Mouse (Mus musculus): ENCODE results near the gene Olfr103. TPM values are rescaled to one million over a fixed set of nuclear protein-coding genes. Genes with fewer than 3 reads are reported as not detected.

Gene Olfr103
- polyA plus RNA-seq (2012; ENCODE audit: insufficient read depth, low replicate concordance) = not detected in 2 replicates

DNA sequence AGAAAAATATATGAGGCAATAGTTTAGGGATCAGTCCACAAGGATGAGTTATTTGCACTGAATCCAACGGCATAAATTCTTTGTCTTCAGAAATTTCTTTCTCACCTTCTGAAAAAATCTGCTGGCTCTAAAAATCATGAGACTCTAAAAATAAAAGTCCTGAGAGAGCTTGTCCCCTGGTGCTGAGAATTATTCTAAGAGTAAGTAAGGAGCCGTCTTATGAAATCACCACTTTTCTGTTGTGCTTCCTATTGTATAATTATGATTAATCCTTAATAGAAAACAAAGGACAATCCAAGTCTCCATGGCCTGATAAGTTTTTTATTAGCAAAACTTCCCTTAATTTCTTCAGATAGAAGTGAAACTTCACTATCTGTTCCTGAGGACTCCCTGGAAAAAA is at the start of gene Olfr103:
Gene Olfr103, minus strand, starts transcription at position 101 of the 400 bp plus-strand sequence.
- TF ChIP-seq FLI1 (IDR thresholded peaks at IDR 0.05; ENCODE audit: low read length) (no peak), GATA1 (IDR thresholded peaks at IDR 0.05; ENCODE audit: borderline replicate concordance, low read length) (no peak)
- no peaks in the 10 kb centered on the region for H3K27me3 ChIP-seq (replicated peaks)
- no peaks in the 10 kb centered on the region for H3K4me1 ChIP-seq
- H3K9me3 ChIP-seq = 0 out of 2 replicates have a peak, but pooled peaks cover 3% of the 10 kb centered on the region
- no peak within 1 kb of the TSS for H3K4me3 ChIP-seq (replicated peaks)
- H3K36me3 ChIP-seq (replicated peaks; ENCODE audit: low read length) = no peaks in the 10 kb centered on the region

DNA sequence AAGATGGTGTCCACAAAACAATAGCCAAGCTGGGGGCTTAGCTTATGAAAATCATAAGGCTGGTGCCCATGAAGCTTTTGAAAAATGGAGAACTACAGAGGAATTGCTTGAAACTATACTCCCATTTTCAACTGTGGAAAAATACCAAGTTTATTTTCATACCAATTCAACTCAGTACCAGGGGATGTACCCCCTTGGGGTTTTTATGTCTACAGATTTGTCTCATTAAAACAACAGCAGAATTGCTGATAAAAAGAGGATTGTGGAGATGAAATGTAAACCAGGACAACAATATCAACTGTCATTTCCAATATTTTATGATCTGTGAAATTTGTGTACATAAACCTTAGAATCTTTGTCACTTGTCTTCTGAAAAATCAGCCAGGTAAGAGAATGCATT is 39.2 kb upstream of the Olfr103 start, which contains the start of gene Olfr105-ps:
Gene Olfr105-ps, plus strand, starts transcription at position 301 of the 400 bp plus-strand sequence.
- Histone ChIP-seq H3K9me3 (no peaks in the 10 kb centered on the region), H3K4me1 (no peaks in the 10 kb centered on the region), H3K27me3 (replicated peaks) (no peaks in the 10 kb centered on the region), H3K36me3 (replicated peaks; ENCODE audit: low read length) (no peaks in the 10 kb centered on the region), H3K4me3 (replicated peaks) (no peak within 1 kb of the TSS)
- TF ChIP-seq GATA1 (IDR thresholded peaks at IDR 0.05; ENCODE audit: borderline replicate concordance, low read length) (no peak), FLI1 (IDR thresholded peaks at IDR 0.05; ENCODE audit: low read length) (no peak)

DNA sequence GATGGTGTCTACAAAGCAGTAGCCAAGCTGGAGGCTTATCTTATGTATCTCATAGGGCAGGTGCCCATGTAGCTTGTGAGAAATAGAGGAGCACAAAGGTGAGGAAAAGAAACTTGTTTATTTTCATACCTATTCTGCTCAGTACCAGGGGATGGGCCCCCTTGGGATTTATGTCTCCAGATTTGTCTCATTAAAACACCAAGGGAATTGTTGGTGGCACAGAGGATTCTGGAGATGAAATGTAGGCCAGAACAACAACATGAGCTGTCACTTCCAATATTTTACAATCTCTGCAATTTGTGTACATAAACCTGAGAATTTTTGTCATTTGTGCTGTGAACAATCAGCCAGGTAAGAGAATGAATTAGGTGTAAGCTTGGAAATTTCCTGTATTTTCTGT is 19.8 kb upstream of the Olfr103 start, which contains the start of gene Olfr104-ps:
Gene Olfr104-ps, plus strand, starts transcription at position 301 of the 400 bp plus-strand sequence.
- Histone ChIP-seq H3K4me1 (no peaks in the 10 kb centered on the region), H3K9me3 (0 out of 2 replicates have a peak, but pooled peaks cover 4% of the 10 kb centered on the region), H3K36me3 (replicated peaks; ENCODE audit: low read length) (no peaks in the 10 kb centered on the region), H3K27me3 (replicated peaks) (no peaks in the 10 kb centered on the region), H3K4me3 (replicated peaks) (no peak within 1 kb of the TSS)
- TF ChIP-seq GATA1 (IDR thresholded peaks at IDR 0.05; ENCODE audit: borderline replicate concordance, low read length) = no peak
- no peak for TF ChIP-seq FLI1 (IDR thresholded peaks at IDR 0.05; ENCODE audit: low read length)

DNA sequence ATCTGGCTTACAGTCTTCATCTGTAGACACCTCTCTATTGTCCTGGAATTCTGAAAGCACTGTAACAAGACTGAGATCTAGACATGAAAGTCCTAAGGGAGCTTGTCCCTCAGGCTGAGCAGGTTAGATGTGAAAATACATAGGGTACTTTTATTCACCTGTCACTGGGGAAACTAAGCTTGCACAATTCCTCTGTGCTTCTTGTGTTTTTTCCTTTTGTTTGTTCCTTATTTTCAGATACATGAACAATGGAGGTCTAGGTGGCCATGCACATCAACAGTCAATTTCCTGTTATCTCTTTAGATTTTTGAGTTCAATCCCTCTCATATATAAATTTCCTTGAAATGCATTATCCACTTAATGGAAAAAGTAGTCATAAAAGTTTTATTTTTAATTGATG is 22.5 kb downstream of the Olfr103 start, which contains the start of gene Olfr102:
Gene Olfr102, minus strand, starts transcription at position 101 of the 400 bp plus-strand sequence.
- Histone ChIP-seq H3K9me3 (peaks cover 9% of the 10 kb centered on the region), H3K4me1 (no peaks in the 10 kb centered on the region), H3K27me3 (replicated peaks) (no peaks in the 10 kb centered on the region), H3K36me3 (replicated peaks; ENCODE audit: low read length) (no peaks in the 10 kb centered on the region), H3K4me3 (replicated peaks) (no peak within 1 kb of the TSS)
- TF ChIP-seq GATA1 (IDR thresholded peaks at IDR 0.05; ENCODE audit: borderline replicate concordance, low read length) (no peak), FLI1 (IDR thresholded peaks at IDR 0.05; ENCODE audit: low read length) (no peak)

DNA sequence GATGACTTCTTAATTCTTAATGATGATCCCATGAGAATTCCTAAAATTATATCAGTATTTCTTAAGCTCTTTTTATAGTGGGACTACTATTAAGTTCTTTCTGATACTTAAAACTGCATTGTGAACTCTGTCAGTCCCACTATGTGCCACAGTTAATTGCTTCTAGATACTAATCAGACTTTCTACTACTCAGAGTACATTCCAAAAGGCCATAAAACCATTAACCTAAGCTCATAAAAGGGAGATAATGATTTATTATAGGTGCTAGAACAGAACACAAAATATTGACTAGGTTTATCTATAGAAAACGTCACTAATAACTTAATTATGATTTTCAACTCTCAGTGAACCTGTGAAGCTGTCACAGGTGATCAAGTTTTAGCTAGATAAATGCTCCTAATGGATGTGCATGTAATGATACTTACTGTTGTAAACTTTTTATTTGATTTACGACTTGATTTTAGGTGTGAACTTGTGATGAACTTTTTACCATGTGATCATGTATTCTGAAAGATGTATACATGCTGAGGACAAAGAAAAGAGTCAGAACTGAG is 29.3 kb downstream of the Olfr103 start:
- H3K9me3 ChIP-seq = no peaks in the 10 kb centered on the region
- no peaks in the 10 kb centered on the region for H3K4me1 ChIP-seq
- no peaks in the 10 kb centered on the region for H3K27me3 ChIP-seq (replicated peaks)
- TF ChIP-seq GATA1 (IDR thresholded peaks at IDR 0.05; ENCODE audit: borderline replicate concordance, low read length) (no peak), FLI1 (IDR thresholded peaks at IDR 0.05; ENCODE audit: low read length) (no peak)
- no peaks in the 10 kb centered on the region for H3K36me3 ChIP-seq (replicated peaks; ENCODE audit: low read length)
- no peak overlapping the region for H3K4me3 ChIP-seq (replicated peaks)

DNA sequence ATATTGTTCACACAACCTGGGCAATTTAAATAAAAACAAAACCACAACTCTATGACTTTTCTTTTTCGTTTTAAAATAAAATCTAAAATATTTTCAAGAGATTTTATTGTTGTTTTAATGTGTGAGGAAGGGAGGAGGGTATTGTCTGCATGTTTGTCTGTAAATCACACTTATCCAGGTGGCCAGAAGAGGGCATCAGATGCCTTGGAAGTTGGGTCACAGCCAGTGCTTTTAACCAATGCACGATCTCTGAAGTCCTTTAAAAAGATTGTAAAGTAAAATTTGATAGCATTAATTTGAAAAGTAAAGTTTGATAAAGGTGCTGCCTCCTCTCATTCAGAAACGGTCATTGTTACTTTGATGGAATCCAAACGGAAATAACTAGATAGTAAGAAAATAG is 31.0 kb downstream of the Olfr103 start:
- TF ChIP-seq GATA1 (IDR thresholded peaks at IDR 0.05; ENCODE audit: borderline replicate concordance, low read length) (no peak), FLI1 (IDR thresholded peaks at IDR 0.05; ENCODE audit: low read length) (no peak)
- no peaks in the 10 kb centered on the region for H3K36me3 ChIP-seq (replicated peaks; ENCODE audit: low read length)
- H3K9me3 ChIP-seq = no peaks in the 10 kb centered on the region
- H3K4me1 ChIP-seq = no peaks in the 10 kb centered on the region
- no peaks in the 10 kb centered on the region for H3K27me3 ChIP-seq (replicated peaks)
- no peak overlapping the region for H3K4me3 ChIP-seq (replicated peaks)

DNA sequence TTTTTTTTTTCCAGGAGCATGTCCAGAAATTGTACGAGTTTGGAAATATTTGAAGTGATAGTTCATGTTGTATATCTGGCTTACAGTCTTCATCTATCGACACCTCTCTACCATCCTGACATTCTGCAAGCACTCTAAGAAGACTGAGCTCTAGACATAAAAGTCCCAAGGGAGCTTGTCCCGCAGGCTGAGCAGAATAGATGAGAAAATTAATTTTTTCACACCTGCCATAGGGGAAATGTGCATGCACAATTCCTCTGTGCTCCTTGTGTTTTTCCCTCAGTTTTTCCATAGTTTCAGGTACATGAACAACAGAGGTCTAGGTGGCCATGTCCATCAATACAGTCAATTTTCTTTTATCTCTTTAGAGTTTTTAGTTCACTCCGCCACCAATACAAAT is 35.3 kb downstream of the Olfr103 start, which contains the start of gene Olfr101:
Gene Olfr101, minus strand, starts transcription at position 101 of the 400 bp plus-strand sequence.
- TF ChIP-seq FLI1 (IDR thresholded peaks at IDR 0.05; ENCODE audit: low read length) = no peak
- no peak for TF ChIP-seq GATA1 (IDR thresholded peaks at IDR 0.05; ENCODE audit: borderline replicate concordance, low read length)
- Histone ChIP-seq H3K27me3 (replicated peaks) (no peaks in the 10 kb centered on the region), H3K36me3 (replicated peaks; ENCODE audit: low read length) (no peaks in the 10 kb centered on the region), H3K4me1 (no peaks in the 10 kb centered on the region), H3K9me3 (no peaks in the 10 kb centered on the region), H3K4me3 (replicated peaks) (no peak within 1 kb of the TSS)

Other genes with a start within 250 kb of the Olfr103 start
- not detected in 2 replicates for gene Olfr91, start 241.4 kb downstream of the Olfr103 start, polyA plus RNA-seq (2012; ENCODE audit: insufficient read depth, low replicate concordance)
- gene Olfr92, start 219.6 kb downstream of the Olfr103 start, polyA plus RNA-seq (2012; ENCODE audit: insufficient read depth, low replicate concordance) = not detected in 2 replicates
- gene Olfr93, start 178.2 kb downstream of the Olfr103 start, polyA plus RNA-seq (2012; ENCODE audit: insufficient read depth, low replicate concordance) = not detected in 2 replicates
- not detected in 2 replicates for gene Ubd, start 145.8 kb downstream of the Olfr103 start, polyA plus RNA-seq (2012; ENCODE audit: insufficient read depth, low replicate concordance)
- not detected in 2 replicates for gene Olfr94, start 138.7 kb downstream of the Olfr103 start, polyA plus RNA-seq (2012; ENCODE audit: insufficient read depth, low replicate concordance)
- not detected in 2 replicates for gene Olfr95, start 126.6 kb downstream of the Olfr103 start, polyA plus RNA-seq (2012; ENCODE audit: insufficient read depth, low replicate concordance)
- not detected in 2 replicates for gene Olfr96, start 119.6 kb downstream of the Olfr103 start, polyA plus RNA-seq (2012; ENCODE audit: insufficient read depth, low replicate concordance)
- not detected in 2 replicates for gene Olfr97, start 102.4 kb downstream of the Olfr103 start, polyA plus RNA-seq (2012; ENCODE audit: insufficient read depth, low replicate concordance)
- not detected in 2 replicates for gene Olfr98, start 75.9 kb downstream of the Olfr103 start, polyA plus RNA-seq (2012; ENCODE audit: insufficient read depth, low replicate concordance)
- gene H2-M3, start 69.5 kb downstream of the Olfr103 start, polyA plus RNA-seq (2012; ENCODE audit: insufficient read depth, low replicate concordance) = 0.82 TPM in 1 of 2 replicates, not detected in the other
- not detected in 2 replicates for gene Olfr99, start 56.2 kb downstream of the Olfr103 start, polyA plus RNA-seq (2012; ENCODE audit: insufficient read depth, low replicate concordance)
- not detected in 2 replicates for gene Olfr101, start 35.4 kb downstream of the Olfr103 start, polyA plus RNA-seq (2012; ENCODE audit: insufficient read depth, low replicate concordance)
- not detected in 2 replicates for gene Olfr102, start 22.6 kb downstream of the Olfr103 start, polyA plus RNA-seq (2012; ENCODE audit: insufficient read depth, low replicate concordance)
- gene Olfr104-ps, start 19.9 kb upstream of the Olfr103 start, polyA plus RNA-seq (2012; ENCODE audit: insufficient read depth, low replicate concordance) = 0.86 TPM in 1 of 2 replicates, not detected in the other
- not detected in 2 replicates for gene Olfr105-ps, start 39.3 kb upstream of the Olfr103 start, polyA plus RNA-seq (2012; ENCODE audit: insufficient read depth, low replicate concordance)
- gene Olfr106-ps, start 50.7 kb upstream of the Olfr103 start, polyA plus RNA-seq (2012; ENCODE audit: insufficient read depth, low replicate concordance) = not detected in 2 replicates
- gene Olfr107, start 59.5 kb upstream of the Olfr103 start, polyA plus RNA-seq (2012; ENCODE audit: insufficient read depth, low replicate concordance) = not detected in 2 replicates
- not detected in 2 replicates for gene Olfr108, start 105.8 kb upstream of the Olfr103 start, polyA plus RNA-seq (2012; ENCODE audit: insufficient read depth, low replicate concordance)
- gene Olfr109, start 119.2 kb upstream of the Olfr103 start, polyA plus RNA-seq (2012; ENCODE audit: insufficient read depth, low replicate concordance) = not detected in 2 replicates
- gene H2-M2, start 143.9 kb upstream of the Olfr103 start, polyA plus RNA-seq (2012; ENCODE audit: insufficient read depth, low replicate concordance) = 0.08 TPM in 1 of 2 replicates, not detected in the other
- not detected in 2 replicates for gene Olfr110, start 152.8 kb upstream of the Olfr103 start, polyA plus RNA-seq (2012; ENCODE audit: insufficient read depth, low replicate concordance)
- not detected in 2 replicates for gene Olfr111, start 168.3 kb upstream of the Olfr103 start, polyA plus RNA-seq (2012; ENCODE audit: insufficient read depth, low replicate concordance)
- not detected in 2 replicates for gene Olfr112, start 229.8 kb upstream of the Olfr103 start, polyA plus RNA-seq (2012; ENCODE audit: insufficient read depth, low replicate concordance)
- gene Olfr113, start 238.0 kb upstream of the Olfr103 start, polyA plus RNA-seq (2012; ENCODE audit: insufficient read depth, low replicate concordance) = not detected in 2 replicates